Comparison of ENCODE assay signal across 8 mouse cellular contexts in genomic region chr9:21926784-21927183, GRCm38 (mm10). TPM values are rescaled to one million over a fixed set of nuclear protein-coding genes. Genes with fewer than 3 reads are reported as not detected.
A peak's percentile ranks its signal among the peaks of the same experiment; 100 is the strongest.
DNase-seq lines count a peak whose midpoint lies in the region; ATAC-seq and TF ChIP-seq lines count a peak whose summit lies in the region.

No protein-coding gene starts in this region.

- H3K79me2 ChIP-seq in CH12.LX (replicated peaks; ENCODE audit: control insufficient read depth, extremely low read depth, insufficient read depth, poor library complexity, severe bottlenecking) = no peaks in the 10 kb centered on the region

- in situ Hi-C loops in CH12.LX (cut with MboI; ENCODE audit: low pct_ligation_motif_present, low pct_unique_long_range_greater_than_20kb, low sequenced_read_pairs) = no loop called here

- no peak for TF ChIP-seq EP300 in CH12.LX (IDR thresholded peaks at IDR 0.05; ENCODE audit: low read length)
- no peak for TF ChIP-seq EP300 in liver, embryonic 14.5 days (IDR thresholded peaks at IDR 0.05; ENCODE audit: low read depth)

- no peak for TF ChIP-seq RAD21 in CH12.LX (IDR thresholded peaks at IDR 0.05; ENCODE audit: low read depth, low read length)

- peaks cover 48% of the 10 kb centered on the region for H3K27me3 ChIP-seq in CH12.LX (replicated peaks)
- no peaks in the 10 kb centered on the region for H3K27me3 ChIP-seq in forebrain, embryonic 16.5 days (replicated peaks; ENCODE audit: control insufficient read depth, insufficient read depth, low read length)
- H3K27me3 ChIP-seq in liver, embryonic 14.5 days (ENCODE audit: control insufficient read depth, insufficient read depth, low read length) = no peaks in the 10 kb centered on the region
- no peaks in the 10 kb centered on the region for H3K27me3 ChIP-seq in small intestine, adult 2 months (ENCODE audit: control insufficient read depth, insufficient read depth, low read length)

- no peak overlapping the region for H3K27ac ChIP-seq in CH12.LX (ENCODE audit: insufficient read depth, low read depth)
- H3K27ac ChIP-seq in forebrain, embryonic 16.5 days (ENCODE audit: low read length) = peak overlapping the region; percentile 62
- no peak overlapping the region for H3K27ac ChIP-seq in liver, embryonic 14.5 days
- peak overlapping the region; percentile 27 for H3K27ac ChIP-seq in small intestine, adult 2 months (ENCODE audit: insufficient read depth, low read depth, low read length)

- peaks cover 3% of the 10 kb centered on the region for H3K9me3 ChIP-seq in CH12.LX (replicated peaks; ENCODE audit: low read length)
- H3K9me3 ChIP-seq in forebrain, embryonic 16.5 days (ENCODE audit: control insufficient read depth, low read length) = no peaks in the 10 kb centered on the region
- H3K9me3 ChIP-seq in liver, embryonic 14.5 days (ENCODE audit: control insufficient read depth, low read length) = no peaks in the 10 kb centered on the region

- no peak for TF ChIP-seq POLR2A in CH12.LX (IDR thresholded peaks at IDR 0.05; ENCODE audit: low read depth, low read length)
- no peak for TF ChIP-seq POLR2A in small intestine, adult 2 months (IDR thresholded peaks at IDR 0.05; ENCODE audit: low read depth, low read length)

- DNase-seq in 416B (ENCODE audit: low read depth) = peak; percentile 64
- DNase-seq in CH12.LX (ENCODE audit: extremely low read depth) = no peak
- no peak for DNase-seq in liver, embryonic 14.5 days (ENCODE audit: low read depth in 3 of 3, low spot score in 3 of 3)
- no peak for DNase-seq in right cerebral cortex, postnatal 14 days
- DNase-seq in adrenal gland, adult 18-20 months (ENCODE audit: low spot score in 2 of 2) = no peak
- no peak for DNase-seq in T-cell, adult 2 months (ENCODE audit: low spot score)

- ATAC-seq in forebrain, embryonic 16.5 days = 0 out of 2 replicates have a peak, but pooled peaks have one; percentile 5
- no peak for ATAC-seq in liver, embryonic 14.5 days (ENCODE audit: insufficient read depth)

- H3K36me3 ChIP-seq in CH12.LX (replicated peaks in 1 of 2; ENCODE audit: control insufficient read depth in 1 of 2, insufficient read depth in 1 of 2, low read length in 1 of 2) = no peaks in the 10 kb centered on the region
- no peaks in the 10 kb centered on the region for H3K36me3 ChIP-seq in forebrain, embryonic 16.5 days (ENCODE audit: control insufficient read depth, insufficient read depth)
- H3K36me3 ChIP-seq in liver, embryonic 14.5 days (replicated peaks; ENCODE audit: control insufficient read depth, insufficient read depth, low read depth) = no peaks in the 10 kb centered on the region
- 0 out of 2 replicates have a peak, but pooled peaks cover 2% of the 10 kb centered on the region for H3K36me3 ChIP-seq in small intestine, adult 2 months (ENCODE audit: control insufficient read depth, insufficient read depth, low read length)

- TF ChIP-seq CTCF in CH12.LX (conservative IDR thresholded peaks at IDR 0.05 in 1 of 2, IDR thresholded peaks at IDR 0.05 in 1 of 2; ENCODE audit: low read depth in 2 of 2, low read length in 2 of 2) = no peak
- no peak for TF ChIP-seq CTCF in liver, embryonic 14.5 days (IDR thresholded peaks at IDR 0.05; ENCODE audit: low read depth)
- no peak for TF ChIP-seq CTCF in small intestine, adult 2 months (IDR thresholded peaks at IDR 0.05; ENCODE audit: extremely low read depth, insufficient read length, insufficient replicate concordance, low read depth, low read length)

- H3K4me3 ChIP-seq in CH12.LX (replicated peaks in 1 of 3; ENCODE audit: low read depth in 2 of 3, low read length in 2 of 3, poor library complexity in 1 of 3) = peak overlapping the region in 2 of 3 experiments; percentile 37 to 40
- H3K4me3 ChIP-seq in forebrain, embryonic 16.5 days (replicated peaks; ENCODE audit: low read length) = peak overlapping the region; percentile 58
- H3K4me3 ChIP-seq in liver, embryonic 14.5 days (ENCODE audit: insufficient read depth in 1 of 2, low read depth in 2 of 2, low read length in 2 of 2) = peak overlapping the region; percentile 26 to 46
- peak overlapping the region; percentile 59 for H3K4me3 ChIP-seq in small intestine, adult 2 months (ENCODE audit: low read depth, low read length)

- H3K4me1 ChIP-seq in CH12.LX (ENCODE audit: control insufficient read depth in 1 of 2, insufficient read depth in 2 of 2) = peaks cover 4 to 8% of the 10 kb centered on the region in 2 experiments; a peak in 2 of 4 replicates
- H3K4me1 ChIP-seq in forebrain, embryonic 16.5 days (replicated peaks; ENCODE audit: control insufficient read depth, insufficient read depth, low read length) = peaks cover 14% of the 10 kb centered on the region
- peaks cover 8 to 20% of the 10 kb centered on the region in 2 experiments for H3K4me1 ChIP-seq in liver, embryonic 14.5 days (replicated peaks; ENCODE audit: control insufficient read depth in 2 of 2, insufficient read depth in 2 of 2, low read length in 1 of 2)
- H3K4me1 ChIP-seq in small intestine, adult 2 months (ENCODE audit: control insufficient read depth, insufficient read depth, insufficient read length, low read length) = peaks cover 15% of the 10 kb centered on the region

- no peak overlapping the region for H3K4me2 ChIP-seq in CH12.LX (ENCODE audit: insufficient read depth, low read depth, poor library complexity, severe bottlenecking)
- H3K4me2 ChIP-seq in forebrain, embryonic 16.5 days (ENCODE audit: low read length) = peak overlapping the region; percentile 66
- H3K4me2 ChIP-seq in liver, embryonic 14.5 days (ENCODE audit: low read depth) = peak overlapping the region; percentile 54

- 5% methylated on average over 6 of the region's 6 CpGs for WGBS in forebrain, embryonic 16.5 days
- 8% methylated on average over 6 of the region's 6 CpGs for WGBS in liver, embryonic 14.5 days (ENCODE audit: insufficient replicate concordance)
- 2% methylated on average over 6 of the region's 6 CpGs for WGBS in small intestine, adult 2 months

- dilution Hi-C loops in CH12.LX (cut with MboI; ENCODE audit: extremely low pct_ligation_motif_present, extremely low pct_unique_long_range_greater_than_20kb, low sequenced_read_pairs) = no loop called here

- H3K9ac ChIP-seq in CH12.LX (ENCODE audit: insufficient read depth, low read depth) = no peak overlapping the region
- H3K9ac ChIP-seq in forebrain, embryonic 16.5 days (replicated peaks; ENCODE audit: low read depth, low read length) = peak overlapping the region; percentile 78
- no peak overlapping the region; the same call in 1 of the 2 replicates for H3K9ac ChIP-seq in liver, embryonic 14.5 days (replicated peaks)

TF ChIP-seq in CH12.LX, 34 proteins besides CTCF, POLR2A, EP300 and RAD21:
- TF ChIP-seq BHLHE40 (IDR thresholded peaks at IDR 0.05; ENCODE audit: low read depth, low read length) = 0 out of 2 replicates have a peak, but pooled peaks have one; percentile 38
- no peak for TF ChIP-seq MAX (IDR thresholded peaks at IDR 0.05; ENCODE audit: low read length)
- TF ChIP-seq MAFK (IDR thresholded peaks at IDR 0.05; ENCODE audit: insufficient replicate concordance, low read length) = no peak

RNA-seq across cellular contexts. Expression of gene Ccdc159, which starts 0.5 kb away (rescaled TPM):
- total RNA-seq in CH12.LX (2012; rRNA removed) (not detected in 2 replicates), CH12.LX (2014; rRNA removed) (not detected in 2 replicates)
- polyA plus RNA-seq in CH12.LX (2012; ENCODE audit: insufficient read length, low read depth) = not detected in 2 replicates
- 5.4 and 11.9 TPM in 2 replicates for polyA plus RNA-seq in forebrain, embryonic 16.5 days (2015; fragmentation: Nextera tagmentation; extraction: Ambion mirVana)
- polyA plus RNA-seq in liver, embryonic 14.5 days (2012; rRNA removed) = 1.2 and 1.4 TPM in 2 replicates
- polyA plus RNA-seq in liver, embryonic 14.5 days (2014; fragmentation: Nextera tagmentation; extraction: Ambion mirVana) = 0.52 and 0.58 TPM in 2 replicates
- 0.71 and 1.2 TPM in 2 replicates for polyA plus RNA-seq in small intestine, adult 2 months (2012; rRNA removed)
- 10 to 100 TPM; 10.7 to 11.2 TPM for total RNA-seq in adrenal gland, adult 18-20 months (2021)

RNA-seq across cellular contexts. Expression of gene Tmem205, which starts 0.6 kb away (rescaled TPM):
- total RNA-seq in CH12.LX (2012; rRNA removed) = 2.4 and 2.9 TPM in 2 replicates
- 2.4 and 2.9 TPM in 2 replicates for total RNA-seq in CH12.LX (2014; rRNA removed)
- polyA plus RNA-seq in CH12.LX (2012; ENCODE audit: insufficient read length, low read depth) = 0.87 and 1.6 TPM in 2 replicates
- 47.7 and 54.8 TPM in 2 replicates for polyA plus RNA-seq in forebrain, embryonic 16.5 days (2015; fragmentation: Nextera tagmentation; extraction: Ambion mirVana)
- polyA plus RNA-seq in liver, embryonic 14.5 days (2012; rRNA removed) = 37.5 and 61.5 TPM in 2 replicates
- polyA plus RNA-seq in liver, embryonic 14.5 days (2014; fragmentation: Nextera tagmentation; extraction: Ambion mirVana) = 106 and 110 TPM in 2 replicates
- 81.5 and 113 TPM in 2 replicates for polyA plus RNA-seq in small intestine, adult 2 months (2012; rRNA removed)
- 100 to 1,000 TPM; 280 to 531 TPM for total RNA-seq in adrenal gland, adult 18-20 months (2021)

RNA-seq across cellular contexts. Expression of gene Rab3d, which starts 8.8 kb away (rescaled TPM):
- total RNA-seq in CH12.LX (2012; rRNA removed) (2.0 and 3.7 TPM in 2 replicates), CH12.LX (2014; rRNA removed) (0.77 and 0.90 TPM in 2 replicates)
- 0.35 and 0.91 TPM in 2 replicates for polyA plus RNA-seq in CH12.LX (2012; ENCODE audit: insufficient read length, low read depth)
- polyA plus RNA-seq in forebrain, embryonic 16.5 days (2015; fragmentation: Nextera tagmentation; extraction: Ambion mirVana) = 37.4 and 39.5 TPM in 2 replicates
- polyA plus RNA-seq in liver, embryonic 14.5 days (2012; rRNA removed) = 6.7 and 10.3 TPM in 2 replicates
- polyA plus RNA-seq in liver, embryonic 14.5 days (2014; fragmentation: Nextera tagmentation; extraction: Ambion mirVana) = 6.4 and 6.5 TPM in 2 replicates
- 48.9 and 86.7 TPM in 2 replicates for polyA plus RNA-seq in small intestine, adult 2 months (2012; rRNA removed)
- 10 to 100 TPM; 40.6 to 43.4 TPM for total RNA-seq in adrenal gland, adult 18-20 months (2021)

RNA-seq across cellular contexts. Expression of gene Plppr2, which starts 10.0 kb away (rescaled TPM):
- total RNA-seq in CH12.LX (2012; rRNA removed) = not detected in 2 replicates
- not detected in 2 replicates for total RNA-seq in CH12.LX (2014; rRNA removed)
- polyA plus RNA-seq in CH12.LX (2012; ENCODE audit: insufficient read length, low read depth) = not detected in 2 replicates
- polyA plus RNA-seq in forebrain, embryonic 16.5 days (2015; fragmentation: Nextera tagmentation; extraction: Ambion mirVana) = 74.1 and 89.9 TPM in 2 replicates
- polyA plus RNA-seq in liver, embryonic 14.5 days (2012; rRNA removed) = 2.6 and 3.9 TPM in 2 replicates
- 0.99 and 1.3 TPM in 2 replicates for polyA plus RNA-seq in liver, embryonic 14.5 days (2014; fragmentation: Nextera tagmentation; extraction: Ambion mirVana)
- 5.2 and 5.5 TPM in 2 replicates for polyA plus RNA-seq in small intestine, adult 2 months (2012; rRNA removed)
- total RNA-seq in adrenal gland, adult 18-20 months (2021) = 10 to 100 TPM; 19.4 to 22.3 TPM

RNA-seq across cellular contexts. Expression of gene Swsap1, which starts 28.8 kb away (rescaled TPM):
- total RNA-seq in CH12.LX (2012; rRNA removed) (4.0 and 4.4 TPM in 2 replicates), CH12.LX (2014; rRNA removed) (4.1 and 4.4 TPM in 2 replicates)
- polyA plus RNA-seq in CH12.LX (2012; ENCODE audit: insufficient read length, low read depth) = 2.9 and 3.1 TPM in 2 replicates
- polyA plus RNA-seq in forebrain, embryonic 16.5 days (2015; fragmentation: Nextera tagmentation; extraction: Ambion mirVana) = 9.0 and 12.5 TPM in 2 replicates
- polyA plus RNA-seq in liver, embryonic 14.5 days (2012; rRNA removed) = 1.4 TPM in 2 replicates
- 3.5 and 3.6 TPM in 2 replicates for polyA plus RNA-seq in liver, embryonic 14.5 days (2014; fragmentation: Nextera tagmentation; extraction: Ambion mirVana)
- polyA plus RNA-seq in small intestine, adult 2 months (2012; rRNA removed) = 4.7 and 7.1 TPM in 2 replicates
- total RNA-seq in adrenal gland, adult 18-20 months (2021) = 10 to 100 TPM; 12.3 to 14.2 TPM

Comparison
In these comparisons a context has a peak if more than half of its experiments do, and no peak if none do; other contexts are left out.
1. H3K27ac ChIP-seq: peak in forebrain, embryonic 16.5 days (single experiment) and small intestine, adult 2 months (single experiment); none in CH12.LX (single experiment) and liver, embryonic 14.5 days (single experiment).
2. RNA of gene Tmem205, which starts 0.6 kb away (polyA plus RNA-seq): 81.5 to 113 TPM in small intestine, adult 2 months, 37.5 to 110 TPM in liver, embryonic 14.5 days and 47.7 to 54.8 TPM in forebrain, embryonic 16.5 days; 0.87 to 1.6 TPM in CH12.LX; every median in the first group is over 10 times any median in the second.
3. Peak in every context shown above with its lines, with median percentiles within 50 percentile points of each other: H3K4me3 ChIP-seq.